Mouse (Mus musculus) testis, postnatal 10 days (tissue): ENCODE results near the gene Ap1m1.

Experiments used
- DNase-seq: peaks from one replicate; pipeline ENCODE4 v3.0.0; 2021; ENCODE audit warnings: low spot score

The Ap1m1 gene

DNA sequence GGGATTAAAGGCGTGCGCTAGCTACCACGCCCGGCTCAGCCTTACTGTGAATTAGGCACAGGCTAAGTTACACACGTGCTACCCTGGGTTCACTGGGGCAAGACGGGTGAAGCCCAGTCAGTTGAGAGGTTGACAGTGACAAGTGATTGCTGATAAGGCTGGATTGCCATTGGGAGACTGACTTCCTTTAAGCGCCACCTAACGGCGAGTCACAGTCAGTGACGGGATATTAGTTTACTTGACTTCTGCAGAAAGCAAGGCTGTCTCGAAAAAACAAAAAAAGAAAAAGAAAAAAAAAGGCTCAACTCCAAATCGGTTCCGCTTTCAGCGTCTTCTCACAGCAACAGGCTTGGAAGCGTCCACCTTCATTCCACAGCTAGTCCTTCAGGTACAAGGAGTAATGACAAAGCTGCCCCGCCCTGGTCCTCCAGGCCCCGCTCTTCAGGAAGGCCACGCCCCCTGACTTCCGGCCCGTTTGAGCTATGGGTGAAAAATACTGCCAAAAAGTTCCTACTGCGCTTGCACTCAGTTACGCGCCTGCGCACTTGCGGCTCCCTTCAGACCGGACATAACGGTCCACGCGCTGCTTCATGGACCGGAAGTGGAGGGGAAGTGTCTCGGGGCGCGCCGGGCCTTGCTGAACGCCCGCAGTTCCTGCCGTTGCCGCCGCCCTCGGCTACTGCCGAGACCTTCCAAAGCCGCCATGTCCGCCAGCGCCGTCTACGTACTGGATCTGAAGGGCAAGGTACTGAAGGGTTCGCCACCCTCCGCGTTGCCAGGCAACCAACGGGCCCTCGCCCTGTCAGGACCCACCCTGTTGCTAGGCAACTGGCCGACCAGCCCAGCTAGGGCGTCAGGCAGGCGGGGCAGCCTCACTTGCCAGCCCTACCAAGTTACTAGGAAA lies at the start of gene Ap1m1:
Gene Ap1m1, plus strand, starts transcription at position 520 of the 904 bp plus-strand sequence.
- peak; percentile 98 for DNase-seq

DNA sequence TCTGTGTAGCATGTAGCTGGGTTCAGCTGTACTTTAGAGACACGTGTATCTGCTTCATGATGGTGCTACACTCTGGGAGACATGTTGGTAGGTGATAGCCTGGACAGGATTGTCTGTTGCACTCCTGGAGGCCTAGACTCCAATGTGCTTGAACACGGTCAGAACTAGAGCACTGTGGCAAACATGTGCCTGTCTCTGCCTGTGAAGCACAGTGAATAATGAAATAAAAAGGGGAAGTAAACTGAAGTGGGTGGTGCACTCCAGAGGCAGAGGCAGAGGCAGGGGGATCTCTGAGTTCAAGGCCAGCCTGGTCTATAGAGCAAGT lies 49.6 kb upstream of the Ap1m1 start:
- DNase-seq: no peak

DNA sequence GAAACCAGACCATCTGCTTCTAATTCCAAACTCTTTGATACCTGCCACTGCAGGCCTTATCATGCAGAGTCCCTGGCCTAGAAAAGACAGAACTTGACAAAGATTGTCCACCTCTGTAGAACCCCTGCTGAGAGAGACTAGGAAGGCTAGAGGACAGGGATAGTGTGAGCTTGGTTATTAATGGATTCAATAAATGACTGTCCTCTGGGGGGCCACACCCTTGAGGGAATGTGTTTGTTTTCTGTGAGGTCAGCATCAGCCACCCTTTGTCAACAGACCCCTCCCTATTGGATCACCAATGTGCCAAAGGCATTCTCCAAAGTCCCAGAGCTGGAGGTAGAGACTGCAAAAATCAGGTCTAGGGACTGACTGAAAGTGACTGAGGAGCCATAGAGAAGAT lies 47.8 kb upstream of the Ap1m1 start:
- no peak for DNase-seq

DNA sequence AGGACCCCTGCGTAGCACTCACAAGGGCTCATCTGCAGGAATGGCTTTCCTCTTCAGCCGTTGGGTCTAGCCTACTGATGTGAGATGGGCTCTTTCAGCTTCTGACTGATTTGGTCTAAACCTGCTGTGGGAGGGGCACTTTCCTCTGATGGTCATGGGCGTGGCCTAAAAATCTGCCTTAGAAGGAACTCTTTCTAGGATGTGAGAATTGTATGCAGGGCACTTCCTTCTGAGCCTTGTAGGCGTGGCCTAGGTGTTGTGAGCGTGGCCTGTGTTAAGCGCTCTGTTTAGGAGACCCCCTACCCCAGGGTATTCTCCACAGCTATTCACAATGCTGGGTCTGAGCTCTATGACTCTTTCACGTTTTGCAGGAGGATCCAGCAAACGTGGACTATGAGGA lies 41.8 kb upstream of the Ap1m1 start:
- no peak for DNase-seq

DNA sequence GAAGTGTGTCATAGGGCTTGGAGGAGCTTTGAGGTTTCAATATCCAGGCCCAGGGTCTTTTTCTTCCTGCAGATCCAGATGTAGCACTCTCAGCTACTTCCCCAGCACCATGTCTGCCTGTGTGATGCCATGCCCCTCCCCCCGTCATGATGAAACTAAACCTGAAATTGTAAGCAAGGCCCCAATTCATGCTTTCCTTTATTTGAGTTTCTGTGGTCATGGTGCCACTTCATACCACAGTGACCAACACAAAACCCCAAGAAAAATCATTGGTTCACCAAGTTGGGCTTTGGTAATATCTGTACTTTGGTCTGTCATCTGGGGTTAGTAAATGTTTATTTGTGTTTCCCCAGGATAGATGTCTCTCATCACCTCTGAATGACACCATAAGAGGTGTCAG lies 31.2 kb upstream of the Ap1m1 start:
- DNase-seq: no peak

DNA sequence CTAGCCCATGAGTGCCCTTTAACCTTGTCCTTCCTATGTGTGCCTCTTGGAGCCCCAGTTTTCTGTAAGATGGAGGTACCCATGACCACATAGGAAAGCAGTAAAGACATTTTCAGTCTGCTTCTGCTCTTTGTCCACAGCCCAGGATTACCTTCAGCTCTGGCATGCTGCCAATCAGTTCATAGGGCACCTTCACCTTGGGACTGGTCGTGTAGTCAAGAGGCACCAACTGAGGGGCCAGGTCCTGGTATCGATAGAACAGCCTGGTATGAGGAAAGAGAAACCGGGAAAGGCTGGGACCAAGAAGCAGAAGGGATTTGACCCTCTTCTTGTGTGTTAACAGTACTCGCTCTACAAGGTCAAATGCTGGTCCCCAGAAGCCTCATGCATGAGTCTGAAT lies 29.6 kb upstream of the Ap1m1 start:
- DNase-seq: no peak

DNA sequence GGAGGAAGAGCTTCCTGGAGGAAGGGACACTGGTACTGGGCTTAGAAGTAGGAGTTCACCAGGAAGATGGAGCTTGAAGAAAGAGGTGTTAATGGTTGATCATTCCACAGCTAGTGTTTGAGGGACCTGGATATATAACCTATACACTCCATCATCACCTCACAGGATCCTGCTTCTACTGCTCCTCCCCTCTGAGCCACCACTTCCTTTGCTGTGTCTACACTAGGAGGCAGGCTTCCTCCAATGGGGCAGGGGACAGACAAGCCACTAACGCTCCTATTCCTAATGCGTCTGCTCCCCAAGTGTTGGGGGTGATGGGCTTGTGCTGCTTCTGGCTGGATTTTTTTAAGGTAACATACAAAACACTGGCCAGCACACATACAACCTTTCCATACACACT lies 29.1 kb upstream of the Ap1m1 start:
- no peak for DNase-seq

DNA sequence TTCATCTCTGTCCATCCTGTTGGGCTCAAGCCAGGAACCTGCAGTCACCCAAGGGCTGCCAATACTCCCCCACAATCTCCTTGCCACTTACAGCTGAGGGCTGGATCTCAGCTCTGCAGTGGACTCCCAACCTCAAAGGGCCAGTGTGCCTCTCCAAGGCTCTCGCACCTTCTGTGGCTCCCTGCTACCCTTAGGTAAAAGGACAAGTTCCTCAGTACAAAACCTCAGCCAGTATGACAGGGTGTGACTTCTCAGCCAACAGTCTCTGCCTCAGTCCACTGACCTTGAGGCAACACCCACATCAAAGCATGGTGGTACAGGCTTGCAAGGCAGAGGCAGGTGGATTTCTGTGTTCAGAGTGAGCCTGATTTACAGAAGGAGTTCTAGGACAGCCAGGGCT lies 28.0 kb upstream of the Ap1m1 start:
- DNase-seq: no peak

DNA sequence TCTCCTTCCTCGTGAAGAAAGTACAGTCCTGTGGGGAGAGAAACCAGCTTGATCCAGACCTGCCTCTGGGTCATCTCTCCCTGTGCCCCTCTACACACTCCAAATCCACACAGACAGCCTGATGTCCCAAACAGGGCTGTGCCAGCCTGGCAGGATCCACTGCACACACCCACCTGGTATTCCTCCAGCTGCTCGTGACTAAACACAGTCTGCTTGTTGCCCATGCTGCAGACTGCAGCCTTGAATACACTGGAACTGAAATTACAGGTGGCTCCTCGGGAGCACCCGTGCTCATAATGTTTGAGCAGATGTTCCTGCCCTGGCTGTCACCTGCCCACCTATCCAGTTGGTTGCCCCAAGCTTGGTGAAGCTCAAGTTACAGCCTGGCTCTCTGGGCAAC lies 27.1 kb upstream of the Ap1m1 start, which contains the start of gene Cib3:
Gene Cib3, minus strand, starts transcription at position 87 of the 400 bp plus-strand sequence.
- no peak for DNase-seq

DNA sequence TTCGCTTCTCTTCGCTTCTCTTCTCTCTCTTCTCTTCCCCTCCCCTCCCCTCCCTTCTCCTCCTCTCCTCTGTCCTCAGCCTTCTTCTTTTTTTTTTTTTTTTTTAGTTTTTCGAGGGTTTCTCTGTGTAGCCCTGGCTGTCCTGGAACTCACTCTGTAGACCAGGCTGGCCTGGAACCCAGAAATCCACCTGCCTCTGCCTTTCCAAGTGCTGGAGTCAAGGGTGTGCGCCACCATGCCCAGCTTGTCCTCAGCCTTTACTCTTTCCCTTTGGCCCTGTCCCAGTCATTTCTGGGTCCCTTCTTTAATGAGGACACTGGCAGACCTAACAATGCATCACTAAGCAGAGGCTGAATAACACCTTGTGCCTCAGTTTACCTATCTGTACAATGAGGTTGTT lies 26.3 kb upstream of the Ap1m1 start, which contains the start of gene Gm11034:
Gene Gm11034, minus strand, starts transcription at position 101 of the 400 bp plus-strand sequence.
- DNase-seq: no peak

DNA sequence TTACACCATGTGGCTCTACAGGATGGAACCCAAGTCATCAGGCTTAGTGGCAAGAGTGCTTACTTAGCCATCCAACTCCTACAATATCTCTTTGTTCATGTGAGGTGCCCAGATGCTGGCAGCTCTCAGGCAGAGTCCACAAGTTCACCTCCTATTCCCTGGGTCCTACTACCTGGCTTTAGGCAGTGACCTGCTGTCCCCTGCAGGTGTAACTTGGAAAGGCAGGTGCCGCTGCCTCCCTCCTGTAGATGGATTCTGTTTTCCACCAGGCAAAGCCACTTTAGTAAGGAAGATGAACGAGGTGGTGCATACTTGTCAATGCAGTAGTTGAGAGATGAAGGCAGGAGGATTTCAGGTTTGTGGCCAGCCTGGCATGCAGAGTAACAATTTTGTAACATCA lies 24.8 kb upstream of the Ap1m1 start:
- DNase-seq: no peak

DNA sequence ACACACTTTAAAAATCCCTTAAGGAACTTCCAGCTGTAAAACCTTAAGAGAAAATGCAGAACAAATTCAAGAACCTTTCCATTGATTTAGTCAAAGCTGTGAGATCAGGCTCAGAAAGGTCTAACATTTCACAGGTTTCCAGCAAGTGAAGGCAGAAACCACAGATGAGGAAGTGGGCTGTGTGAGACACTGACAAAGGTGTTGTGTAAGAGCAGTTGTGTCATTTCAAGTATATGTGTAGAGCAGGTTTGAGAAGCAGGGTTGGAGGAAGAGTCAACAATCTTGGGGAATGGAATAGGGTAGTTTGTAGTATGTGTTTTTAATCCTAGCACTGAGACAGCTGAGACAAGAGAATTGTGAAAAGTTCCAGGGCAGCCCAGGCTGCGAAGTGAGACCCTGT lies 23.9 kb upstream of the Ap1m1 start:
- no peak for DNase-seq

DNA sequence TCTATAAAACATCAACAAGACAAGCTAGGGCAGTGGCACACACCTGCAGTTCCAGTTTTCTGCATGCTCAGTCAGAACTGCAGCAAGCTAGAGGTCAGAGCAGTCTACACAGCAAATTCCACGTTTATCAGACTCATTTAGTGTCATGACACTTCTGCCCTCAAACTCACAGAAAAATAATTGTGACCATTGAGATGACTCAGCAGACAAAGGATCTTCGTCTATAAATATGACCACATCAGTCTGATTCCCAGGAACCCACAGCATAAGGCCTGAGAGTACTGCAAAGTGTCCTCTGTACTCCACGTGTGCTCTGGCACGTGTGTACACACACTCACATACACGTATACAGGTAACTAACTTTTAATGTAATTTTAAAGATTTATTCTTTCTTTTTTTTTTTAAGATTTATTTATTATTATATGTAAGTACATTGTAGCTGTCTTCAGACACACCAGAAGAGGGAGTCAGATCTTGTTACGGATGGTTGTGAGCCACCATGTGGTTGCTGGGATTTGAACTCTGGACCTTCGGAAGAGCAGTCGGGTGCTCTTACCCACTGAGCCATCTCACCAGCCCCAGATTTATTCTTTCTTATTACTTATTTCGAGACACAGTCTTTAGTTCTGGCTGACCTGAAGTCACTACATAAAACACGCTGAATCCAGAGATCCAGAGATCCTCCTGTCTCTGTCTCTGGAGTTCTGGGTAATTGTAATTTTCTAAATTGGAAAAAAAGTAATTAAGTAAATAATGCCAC lies 20.9 kb upstream of the Ap1m1 start:
- DNase-seq: no peak

DNA sequence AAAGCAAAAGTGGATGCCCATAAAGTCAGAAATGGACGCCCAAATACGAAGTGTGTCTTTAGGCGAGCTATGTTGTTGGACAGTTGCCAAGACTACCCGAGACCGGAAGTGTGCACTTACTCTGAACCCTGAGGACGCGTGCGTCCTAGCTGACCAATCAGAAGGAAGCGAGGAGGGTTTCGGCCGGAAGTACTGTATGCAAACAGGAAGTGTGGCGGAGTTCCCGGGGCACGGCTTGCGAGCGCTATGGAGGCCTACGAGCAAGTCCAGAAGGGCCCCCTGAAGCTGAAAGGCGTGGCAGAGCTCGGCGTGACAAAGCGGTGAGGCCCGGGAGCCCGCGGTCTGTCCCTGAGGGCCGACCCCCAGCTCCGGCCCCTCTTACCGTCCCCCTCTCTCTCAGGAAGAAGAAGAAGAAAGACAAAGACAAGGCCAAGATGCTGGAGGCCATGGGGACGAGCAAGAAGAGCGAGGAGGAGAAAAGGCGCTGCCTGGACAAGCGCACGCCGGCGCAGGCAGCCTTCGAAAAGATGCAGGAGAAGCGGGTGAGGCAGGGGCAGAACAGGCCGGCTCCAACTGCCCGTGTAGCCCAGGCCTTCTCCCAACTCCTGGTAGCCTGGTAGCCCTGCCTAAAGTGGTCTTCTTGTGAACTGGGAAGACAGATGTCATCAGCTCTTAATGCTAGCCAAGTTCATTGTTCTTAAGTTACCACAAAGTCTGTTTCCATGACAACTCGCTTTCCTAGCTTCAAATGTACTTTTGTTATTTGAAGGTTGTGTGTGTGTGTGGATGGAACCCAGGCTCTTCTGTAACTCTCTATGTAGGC lies 20.1 kb upstream of the Ap1m1 start, which contains the start of gene Fam32a:
Gene Fam32a, plus strand, starts transcription at position 190 of the 823 bp plus-strand sequence.
- peak; percentile 85 for DNase-seq

DNA sequence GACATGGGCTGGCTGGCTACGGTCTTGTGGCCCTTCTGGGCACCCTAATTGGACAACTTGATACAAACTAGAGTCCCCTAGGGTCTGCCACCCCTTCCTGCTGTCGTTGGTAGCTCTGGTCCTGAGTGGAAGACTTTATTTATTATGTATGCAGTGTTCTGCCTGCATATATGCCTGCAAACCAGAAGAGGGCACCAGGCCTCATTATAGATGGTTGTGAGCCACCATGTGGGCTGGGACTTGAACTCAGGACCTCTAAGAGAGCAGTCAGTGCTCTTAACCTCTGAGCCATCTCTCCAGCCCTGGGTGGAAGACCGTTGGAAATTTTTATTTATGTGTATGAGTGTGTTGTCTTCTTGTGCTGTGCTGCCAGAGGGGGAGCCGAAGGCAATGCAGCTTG lies 19.1 kb upstream of the Ap1m1 start:
- DNase-seq: no peak

DNA sequence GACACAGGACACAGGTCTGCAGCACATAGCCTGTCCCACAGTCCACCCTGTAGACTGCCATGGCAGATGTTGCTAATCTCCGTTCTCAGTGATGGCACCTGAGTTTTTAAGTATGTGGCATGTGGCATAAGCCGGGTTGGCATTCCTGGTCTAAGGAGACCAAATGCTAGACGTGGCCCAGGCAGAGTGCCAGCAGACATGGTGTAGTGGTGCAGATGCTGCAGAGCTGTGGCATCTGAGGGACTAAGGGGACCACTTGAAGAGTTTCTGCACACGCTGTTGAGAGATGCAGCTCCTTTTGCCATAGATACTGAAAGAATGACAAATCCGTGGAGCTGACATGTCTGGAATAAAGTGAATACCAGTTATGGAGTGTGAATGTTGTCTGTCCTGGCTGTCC lies 17.2 kb upstream of the Ap1m1 start:
- peak; percentile 53 for DNase-seq

DNA sequence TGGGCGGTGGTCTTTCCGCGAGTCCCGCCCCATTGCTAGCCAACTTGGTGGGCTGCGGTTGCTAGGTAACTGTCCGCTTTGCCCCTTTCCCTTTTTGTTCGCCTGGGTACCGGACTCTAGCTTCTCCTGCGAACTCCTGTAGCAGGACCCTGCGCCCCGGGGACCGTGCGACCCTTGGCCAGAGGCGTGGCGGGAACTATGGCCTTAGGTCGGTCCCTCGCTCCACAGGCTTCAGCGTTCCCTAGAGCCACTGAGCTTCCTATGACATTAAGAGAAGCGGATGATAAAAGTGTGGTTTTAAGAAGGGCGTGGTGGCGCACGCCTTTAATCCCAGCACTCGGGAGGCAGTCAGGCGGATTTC lies 565 bp downstream of the Ap1m1 start:
- no peak for DNase-seq

DNA sequence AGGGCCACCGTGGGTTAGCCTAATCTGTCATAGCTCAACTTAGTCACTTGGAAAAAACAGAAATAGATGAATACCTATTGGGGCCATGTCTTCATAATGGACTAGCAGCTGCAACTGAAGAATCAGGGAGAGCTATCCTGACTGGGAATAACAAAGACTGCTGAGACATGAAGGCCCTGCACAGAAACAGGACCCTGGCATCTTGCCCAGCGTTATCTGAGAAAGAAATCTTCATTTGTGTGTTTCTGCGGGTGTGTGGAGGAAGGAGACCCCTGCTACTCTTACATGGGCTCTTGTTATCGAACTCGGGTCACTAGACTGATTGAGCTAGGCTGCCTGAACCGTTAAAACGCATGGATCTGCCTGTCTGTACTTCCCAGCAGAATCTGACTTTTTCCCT lies 1.1 kb downstream of the Ap1m1 start:
- DNase-seq: peak; percentile 68

DNA sequence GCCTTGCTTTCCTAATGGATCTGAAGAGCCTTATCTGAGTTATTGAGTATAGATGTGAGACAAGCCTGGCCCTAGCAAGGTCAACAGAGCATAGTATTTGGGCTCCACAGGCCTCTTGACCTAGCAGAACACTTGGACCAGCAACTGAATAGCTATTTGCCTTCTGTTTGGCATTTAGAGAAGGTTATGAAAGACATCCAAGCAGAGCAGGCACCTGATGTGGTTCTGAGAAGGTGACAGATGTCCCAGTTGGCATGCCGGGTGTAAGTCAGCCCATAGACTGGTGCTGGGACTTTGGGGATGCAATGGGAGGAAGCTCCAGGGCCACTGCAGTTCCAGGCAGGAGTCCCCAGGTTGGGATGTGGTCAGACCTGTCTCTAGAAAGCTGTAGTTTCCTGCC lies 2.4 kb downstream of the Ap1m1 start:
- DNase-seq: no peak

DNA sequence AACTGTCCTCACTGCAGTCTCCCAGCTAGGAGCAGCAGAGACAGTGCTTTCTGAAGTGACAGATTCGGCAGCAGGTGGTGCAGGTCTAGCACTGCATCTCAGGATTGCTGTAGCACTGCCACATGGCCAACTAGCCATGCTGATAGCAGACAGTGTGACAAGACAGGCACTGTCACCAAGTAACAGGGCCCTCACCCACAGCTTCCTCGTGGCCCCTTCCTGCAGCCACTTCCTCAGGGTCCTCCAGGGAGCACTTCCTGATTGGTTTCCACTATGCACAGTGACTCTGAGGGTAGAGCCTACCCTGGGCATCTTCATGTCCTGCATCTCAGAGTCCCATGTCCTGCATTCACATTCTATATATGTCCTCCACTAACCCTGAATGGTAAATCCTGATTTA lies 4.8 kb downstream of the Ap1m1 start:
- DNase-seq: no peak

DNA sequence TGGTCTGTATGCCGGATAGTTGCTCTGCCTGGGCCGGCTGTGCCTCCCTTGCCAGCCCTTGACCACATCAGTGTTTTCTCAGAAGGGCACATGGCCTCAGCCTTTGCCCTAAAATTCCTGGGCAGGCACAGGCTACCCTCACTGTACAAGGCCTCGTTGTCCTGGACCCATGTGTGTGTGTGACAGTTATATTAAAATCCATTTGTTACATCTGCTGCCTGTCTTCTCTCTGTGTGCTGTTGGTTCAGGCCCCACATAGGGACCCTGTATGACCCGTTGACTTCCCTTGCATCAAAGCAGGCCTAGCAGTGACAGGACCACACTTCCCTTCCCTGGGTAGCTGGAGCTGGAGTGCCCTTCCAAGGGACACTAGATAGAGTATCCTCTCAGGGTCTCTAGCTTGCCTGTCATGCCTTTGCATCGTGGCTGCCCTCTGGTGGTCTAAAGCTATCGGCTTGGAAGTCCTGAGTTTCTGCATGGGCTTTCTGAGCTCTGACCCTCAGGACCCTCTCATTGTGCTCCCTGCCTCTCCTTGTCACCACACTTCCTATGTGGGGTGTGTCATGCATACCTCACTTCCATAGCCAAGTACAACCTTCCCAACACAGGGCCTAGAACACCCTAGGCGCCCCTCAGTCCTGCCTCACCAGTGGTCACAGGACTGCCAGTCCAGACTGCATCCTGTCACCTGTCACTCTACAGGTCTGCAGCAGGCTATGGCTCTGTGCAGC lies 17.5 kb downstream of the Ap1m1 start:
- peak; percentile 65 for DNase-seq

DNA sequence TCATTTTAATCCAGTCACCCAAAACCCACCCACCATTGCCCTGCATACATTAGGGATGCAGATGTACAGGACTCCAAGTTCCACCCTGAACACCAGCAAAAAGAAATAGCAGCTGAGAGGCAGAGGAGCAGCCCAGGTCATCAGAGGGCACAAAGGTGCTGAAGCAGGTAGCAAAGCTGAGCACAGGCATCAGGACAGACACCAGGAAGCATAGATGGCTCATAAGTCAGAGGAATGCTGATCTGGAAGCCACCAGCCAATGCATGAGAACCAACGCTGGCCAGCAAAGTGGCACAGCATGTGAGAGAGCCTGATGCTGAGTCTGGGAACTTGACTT lies 18.1 kb downstream of the Ap1m1 start:
- DNase-seq: no peak
